Mouse (Mus musculus) urinary bladder, postnatal 14 days (tissue): ENCODE data around the gene Terb2.

Experiments used
- DNase-seq: peaks from one replicate; pipeline ENCODE4 v3.0.0; 2021; ENCODE audit warnings: low spot score

Terb2 gene

DNA sequence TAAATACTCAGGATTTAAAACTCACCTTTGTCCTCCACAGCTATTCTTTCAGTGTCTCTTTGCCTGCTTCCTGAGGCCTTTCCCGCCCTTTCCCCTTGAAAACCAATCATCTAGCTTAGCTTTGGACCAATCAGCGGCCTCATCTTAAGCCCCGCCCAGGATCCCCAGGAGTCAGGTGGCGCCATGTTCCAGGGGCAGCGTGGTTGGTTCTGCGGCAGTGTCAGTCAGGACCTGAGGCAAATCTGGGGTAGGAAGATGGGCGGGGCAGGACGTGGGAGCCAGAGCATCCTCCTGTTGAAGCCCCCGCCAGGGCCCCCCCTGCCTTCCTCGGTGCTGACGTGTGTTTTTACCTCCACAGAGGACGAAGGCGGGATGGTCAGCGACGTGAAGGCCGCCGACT lies at the start of gene Terb2, which contains the start of gene Patl2:
Gene Terb2, plus strand, starts transcription at position 167 of the 400 bp plus-strand sequence.
Gene Patl2, minus strand, starts transcription at position 84 of the 400 bp plus-strand sequence.
- DNase-seq: no peak

DNA sequence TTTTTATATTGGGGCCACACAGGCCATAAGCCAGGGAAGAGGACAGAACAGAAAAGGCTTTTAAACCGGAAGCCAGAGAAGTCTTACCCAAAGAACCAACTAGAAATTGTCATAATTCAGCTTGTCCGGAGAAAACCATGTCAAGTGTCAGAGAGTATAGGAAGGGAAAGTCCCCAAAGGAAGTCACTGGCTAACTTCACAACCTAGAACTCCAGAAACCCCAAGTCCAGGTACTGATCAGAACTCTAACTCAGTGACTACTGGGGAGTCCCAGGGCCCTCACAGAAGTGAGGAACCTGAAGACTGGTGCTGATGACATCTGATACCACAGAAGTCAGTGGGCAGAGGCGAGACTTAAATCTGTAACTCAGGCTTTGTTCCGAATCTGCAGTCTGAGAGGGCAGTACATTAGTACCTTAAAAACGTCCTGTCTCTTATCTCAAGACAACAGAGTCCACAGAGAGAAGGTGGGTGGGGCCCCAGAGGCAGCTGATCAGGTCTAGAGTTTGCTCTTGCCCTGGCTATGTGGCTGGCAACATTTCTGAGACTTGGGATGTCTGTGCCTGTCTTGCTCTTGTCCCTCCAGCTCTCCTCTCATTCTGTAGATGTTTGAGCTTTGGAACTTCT lies 48.1 kb upstream of the Terb2 start:
- DNase-seq: no peak

DNA sequence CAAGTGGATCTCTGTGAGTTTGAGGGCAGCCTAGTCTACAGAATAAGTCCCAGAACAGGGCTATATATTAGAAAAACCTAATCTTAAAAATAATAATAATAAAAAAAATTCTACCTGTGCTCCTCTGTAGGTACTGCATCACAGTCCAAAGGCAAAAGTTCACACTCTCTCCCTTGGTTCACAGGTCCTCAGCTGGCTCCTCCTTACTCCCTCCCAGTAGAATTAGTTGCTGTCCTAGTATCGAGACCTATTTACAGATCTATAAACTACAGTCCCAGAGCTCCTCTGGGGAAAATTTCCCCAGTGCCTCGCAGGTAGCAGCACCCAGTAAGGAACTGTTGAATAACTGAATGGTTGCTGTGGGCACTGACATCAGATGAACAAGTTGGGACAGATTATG lies 45.3 kb upstream of the Terb2 start:
- DNase-seq: no peak

- DNase-seq: no peak
Observed at GRCm38 (mm10) chr2:122141332-122141967, 44.6 kb upstream of the Terb2 start.

DNA sequence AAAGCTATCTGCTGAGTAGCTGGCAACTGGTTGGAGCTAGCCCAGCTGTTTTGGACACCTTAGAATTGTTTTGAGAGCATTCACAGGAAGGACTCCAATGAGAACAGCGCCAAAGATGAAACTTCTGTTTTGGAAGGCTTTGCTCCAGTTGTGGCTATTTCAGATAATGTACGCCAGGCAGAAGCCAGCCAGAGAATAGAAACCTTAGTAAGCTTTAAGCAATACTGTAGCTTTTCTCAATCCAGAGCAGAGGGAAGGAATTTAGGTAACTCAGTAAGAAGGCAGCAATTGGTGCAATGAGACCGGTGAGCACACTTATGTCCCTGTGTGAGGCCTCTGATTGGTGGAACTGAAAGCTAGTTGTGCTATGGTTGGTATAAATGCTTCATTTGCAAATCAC lies 43.0 kb upstream of the Terb2 start:
- DNase-seq: no peak

- no peak for DNase-seq
Observed at GRCm38 (mm10) chr2:122145756-122146155, 40.3 kb upstream of the Terb2 start.

- DNase-seq: no peak
Observed at GRCm38 (mm10) chr2:122146687-122147086, 39.4 kb upstream of the Terb2 start.

- peak; percentile 95 for DNase-seq
Observed at GRCm38 (mm10) chr2:122147508-122148241, 38.4 kb upstream of the Terb2 start, which contains the start of gene B2m. Gene B2m, plus strand, starts transcription at chr2:122147686.

- peak; percentile 71 for DNase-seq
Observed at GRCm38 (mm10) chr2:122148242-122148917, 37.7 kb upstream of the Terb2 start.

- no peak for DNase-seq
Observed at GRCm38 (mm10) chr2:122149316-122149715, 36.8 kb upstream of the Terb2 start.

DNA sequence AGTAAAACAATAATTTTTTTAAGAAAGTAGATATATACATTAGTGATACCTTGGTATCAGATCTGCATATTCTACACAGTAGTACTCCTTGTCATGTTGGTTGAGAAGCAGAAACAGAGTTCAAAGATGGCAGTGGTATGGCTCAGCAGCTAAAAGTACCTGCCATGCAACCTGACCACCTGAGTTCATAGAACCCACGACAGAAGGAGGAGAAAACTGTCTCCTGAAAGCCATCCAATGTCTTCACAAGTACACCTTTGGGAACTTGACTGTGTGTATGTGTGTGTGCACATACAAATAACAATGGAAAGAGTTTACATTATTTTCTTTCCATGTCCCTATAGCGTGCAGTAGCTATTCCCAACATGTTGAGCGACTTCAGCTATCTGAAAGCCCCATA lies 36.4 kb upstream of the Terb2 start:
- DNase-seq: no peak

DNA sequence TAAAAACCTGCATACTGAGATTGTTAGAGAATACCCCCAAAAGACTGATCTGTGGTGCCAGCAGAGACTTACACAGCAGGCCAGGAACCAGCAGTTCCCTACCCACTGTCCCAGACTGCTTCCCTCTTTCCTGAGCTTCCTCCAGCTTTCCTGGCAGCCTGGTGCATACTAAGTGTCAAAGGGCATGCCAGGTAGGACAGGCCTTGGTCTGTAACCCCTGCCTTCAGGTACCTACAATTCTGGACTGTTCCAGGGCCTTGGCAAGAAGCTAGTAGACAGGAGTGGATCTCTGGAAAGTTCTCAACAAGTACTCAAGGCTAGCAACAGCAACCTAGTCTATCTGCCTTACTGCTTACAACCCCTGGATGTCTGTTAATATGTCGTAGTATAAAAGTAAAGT lies 34.9 kb upstream of the Terb2 start:
- DNase-seq: no peak

DNA sequence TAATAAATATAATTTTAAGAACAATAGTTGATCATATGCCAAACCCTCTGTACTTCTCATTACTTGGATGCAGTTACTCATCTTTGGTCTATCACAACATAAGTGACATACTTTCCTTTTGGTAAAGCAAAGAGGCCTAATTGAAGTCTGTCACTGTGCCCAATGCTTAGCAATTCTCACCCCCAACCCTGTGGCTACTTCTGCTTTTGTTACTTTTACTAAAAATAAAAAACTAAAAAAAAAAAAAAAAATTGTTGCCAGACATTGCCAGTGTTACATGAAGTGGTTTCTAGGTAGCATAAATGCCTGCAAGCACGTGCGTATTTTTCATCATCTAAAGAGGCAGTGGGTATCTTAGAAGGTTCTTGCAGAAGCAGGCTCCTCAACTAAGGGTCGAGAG lies 33.2 kb upstream of the Terb2 start:
- no peak for DNase-seq

DNA sequence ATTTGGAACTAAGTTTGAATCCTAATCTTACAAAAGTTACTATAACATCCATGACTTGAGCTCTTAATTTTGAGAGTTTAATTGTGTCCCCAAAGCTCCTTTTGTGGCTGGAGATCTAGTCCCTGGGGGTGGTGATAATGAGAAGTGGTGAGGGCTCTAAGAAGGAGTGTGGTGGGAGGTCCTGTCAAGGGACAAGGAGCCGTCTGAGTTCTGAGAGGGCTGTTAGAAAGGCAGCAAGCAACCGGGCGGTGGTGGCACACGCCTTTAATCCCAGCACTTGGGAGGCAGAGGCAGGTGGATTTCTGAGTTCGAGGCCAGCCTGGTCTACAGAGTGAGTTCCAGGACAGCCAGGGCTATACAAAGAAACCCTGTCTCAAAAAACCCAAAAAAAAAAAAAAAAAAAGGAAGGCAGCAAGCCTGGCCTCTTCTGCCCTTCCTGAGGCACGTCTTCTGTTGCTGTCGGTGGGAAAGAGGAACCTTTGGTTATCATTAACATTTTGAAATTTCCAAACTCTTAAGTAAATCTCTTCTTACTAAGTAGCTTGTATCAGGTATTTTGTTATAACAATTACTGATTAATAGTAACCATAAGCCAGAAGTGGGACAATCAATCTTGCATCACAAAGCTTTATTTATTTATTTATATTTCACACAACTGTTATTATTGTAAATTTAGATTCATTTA lies 32.2 kb upstream of the Terb2 start:
- DNase-seq: no peak

GRCm38 (mm10) chr2:122154479-122154878 lies 31.6 kb upstream of the Terb2 start:
- DNase-seq: no peak

DNA sequence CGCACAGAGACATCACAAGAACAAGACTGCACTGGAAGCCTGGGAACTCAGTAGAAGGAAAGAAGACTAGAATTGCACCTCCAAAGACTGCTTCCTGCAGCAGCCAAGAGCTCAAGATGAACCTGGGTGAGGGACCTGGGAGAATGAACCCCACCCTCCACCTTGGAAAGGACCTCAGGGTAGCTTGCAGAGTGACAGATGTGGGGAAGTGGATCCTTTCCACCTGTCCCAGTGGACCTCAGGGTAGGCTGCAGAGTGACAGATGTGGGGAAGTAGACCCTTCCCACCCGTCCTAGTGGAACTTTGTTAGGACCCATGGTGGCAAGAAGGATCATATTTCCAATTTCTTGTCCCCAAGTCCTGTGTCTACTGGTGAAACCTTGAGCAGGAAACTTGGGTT lies 30.8 kb upstream of the Terb2 start:
- DNase-seq: no peak

GRCm38 (mm10) chr2:122156051-122156700 lies 29.9 kb upstream of the Terb2 start:
- no peak for DNase-seq

DNA sequence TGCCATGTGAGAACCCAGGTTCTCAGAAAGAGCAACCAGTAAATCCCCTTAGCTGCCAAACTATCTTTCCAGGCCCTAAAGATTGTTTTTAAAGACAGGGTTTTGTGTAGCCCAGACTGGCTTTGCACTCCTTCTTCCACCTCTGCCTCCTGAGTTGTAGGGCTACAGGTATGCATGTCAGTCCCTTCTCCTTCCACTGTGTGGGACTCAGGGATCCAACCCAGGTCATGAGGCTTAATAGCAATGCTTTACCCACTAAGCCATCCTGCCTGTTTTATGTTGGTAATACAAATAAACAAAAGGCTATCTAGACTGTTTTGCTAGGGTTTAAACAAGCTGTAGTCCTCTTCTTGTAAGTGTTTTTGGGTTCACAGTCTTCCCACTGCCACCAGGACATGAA lies 28.5 kb upstream of the Terb2 start:
- no peak for DNase-seq

DNA sequence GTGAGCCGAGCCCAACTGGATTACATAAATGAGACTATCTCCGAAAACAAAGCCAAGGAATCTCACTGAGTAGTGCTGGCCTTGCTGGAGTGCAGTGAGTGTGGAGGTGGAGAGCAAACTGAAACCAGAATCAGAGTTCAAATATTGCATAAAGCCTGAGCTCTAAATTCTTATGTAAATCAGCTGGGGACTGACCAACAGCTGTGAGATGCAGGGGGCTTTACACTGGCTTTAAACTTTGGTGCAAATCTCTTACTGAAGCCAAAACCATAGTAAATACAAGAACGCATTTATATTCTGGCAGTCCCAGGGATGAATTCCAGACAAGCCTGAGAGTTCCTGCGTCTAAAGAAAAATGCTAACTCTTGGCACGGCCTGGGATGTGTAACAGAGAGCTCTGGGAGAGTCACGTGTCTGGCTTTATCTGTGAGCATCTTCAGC lies 27.7 kb upstream of the Terb2 start:
- peak; percentile 13 for DNase-seq

GRCm38 (mm10) chr2:122159667-122160066 lies 26.4 kb upstream of the Terb2 start:
- DNase-seq: no peak

GRCm38 (mm10) chr2:122160680-122161079 lies 25.4 kb upstream of the Terb2 start, which contains the start of gene Trim69:
Gene Trim69, plus strand, starts transcription at chr2:122160700.
- DNase-seq: peak; percentile 88
